Mouse (Mus musculus) CD8-positive naive resting alpha-beta T cell, adult 57 days (primary cell): ENCODE results near the gene Slco6d1. TPM values are rescaled to one million over a fixed set of nuclear protein-coding genes. Genes with fewer than 3 reads are reported as not detected.

Source experiments
- total RNA-seq: library from RNA; stranded (reverse); gene quantifications from one replicate; pipeline ENCODE4 v1.2.4, GENCODE M21; 2023

The Slco6d1 gene
- total RNA-seq = not detected

DNA sequence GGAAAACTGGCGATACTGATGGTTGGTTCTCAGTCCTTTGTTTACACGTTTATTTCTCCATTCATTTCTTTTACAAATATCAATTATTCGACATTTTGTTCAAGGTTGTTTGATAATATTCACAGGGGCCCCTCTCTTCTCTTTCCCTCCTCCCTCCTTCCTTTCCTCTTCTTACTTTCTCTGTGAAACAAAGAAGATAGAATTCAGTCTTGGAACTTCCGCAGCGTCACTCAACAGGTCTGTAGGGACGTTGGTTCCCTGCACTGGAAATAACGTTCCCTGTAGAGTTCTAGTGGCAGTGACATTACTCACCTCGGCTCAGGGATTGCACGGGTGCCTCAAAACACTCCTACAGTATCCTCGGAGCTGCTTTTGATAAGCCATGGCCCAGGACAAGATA is at the start of gene Slco6d1:
TSS of gene Slco6d1 (plus strand) at position 301 of the 400 bp plus-strand sequence.

